Mouse (Mus musculus) ES-Bruce4 (cell line): ENCODE measurements at regions not wholly inside any gene's neighbourhood (a gene's known extent, or its start where the extent isn't known, plus 50 kb on each side); places are given as distances from the start of the nearest gene placed in this dataset.

Source experiments
- CTCF ChIP-seq: IDR thresholded peaks from one replicate; pipeline ENCODE4 v1.8.1; 2011; ENCODE audit warnings: low read depth, low read length
- POLR2A ChIP-seq: IDR thresholded peaks from one replicate; pipeline ENCODE4 v1.8.1; 2011; ENCODE audit warnings: low read length; ENCODE audit not compliant: insufficient read depth

- TF ChIP-seq POLR2A (no peak), CTCF (no peak)
These were observed 987.5 kb upstream of the Gm8797 start for GRCm38 (mm10) chr3:4763076-4763475.
